Mouse (Mus musculus): Measurements from ENCODE around the gene Nkain4. TPM values are rescaled to one million over a fixed set of nuclear protein-coding genes. Genes with fewer than 3 reads are reported as not detected.

The Nkain4 gene
- total RNA-seq, 2 experiments from 2014 or later: not detected

GRCm38 (mm10) chr2:180959605-180960004, 5.1 kb upstream of the Nkain4 start:
- intact Hi-C loops (cut with DNase I): loop anchor here (10.0 kb wide), 1 partner anchor 155 kb away; no protein-coding TSS in a partner anchor
- no peak for DNase-seq

GRCm38 (mm10) chr2:180953638-180954037, 861 bp downstream of the Nkain4 start:
- intact Hi-C loops (cut with DNase I): loop anchor here (1.0 kb wide), 1 partner anchor 22 kb away; no protein-coding TSS in a partner anchor
- DNase-seq: no peak

GRCm38 (mm10) chr2:180952731-180953171, 1.7 kb downstream of the Nkain4 start:
- no peak for DNase-seq
- intact Hi-C loops (cut with DNase I): loop anchor here (1.0 kb wide), 1 partner anchor 21 kb away; no protein-coding TSS in a partner anchor

GRCm38 (mm10) chr2:180949947-180950346, 4.6 kb downstream of the Nkain4 start:
- no peak for DNase-seq
- intact Hi-C loops (cut with DNase I): no loop called here

GRCm38 (mm10) chr2:180941869-180942268, 12.6 kb downstream of the Nkain4 start:
- intact Hi-C loops (cut with DNase I): no loop called here
- no peak for DNase-seq

GRCm38 (mm10) chr2:180940187-180940586, 14.3 kb downstream of the Nkain4 start:
- intact Hi-C loops (cut with DNase I): no loop called here
- no peak for DNase-seq

- no peak for DNase-seq
- intact Hi-C loops (cut with DNase I): no loop called here
These were observed 22.1 kb downstream of the Nkain4 start for GRCm38 (mm10) chr2:180932418-180932817.

GRCm38 (mm10) chr2:180928723-180929122, 25.8 kb downstream of the Nkain4 start, which contains the start of gene Birc7:
TSS of gene Birc7 (plus strand) at chr2:180929023.
- intact Hi-C loops (cut with DNase I): no loop called here

GRCm38 (mm10) chr2:180925176-180925575, 29.3 kb downstream of the Nkain4 start:
- intact Hi-C loops (cut with DNase I): no loop called here

More at GRCm38 (mm10) chr2:180928723-180929122, 25.8 kb downstream of the Nkain4 start, which contains the start of gene Birc7:
- DNase-seq: no peak

GRCm38 (mm10) chr2:180922739-180923138, 31.8 kb downstream of the Nkain4 start:
- intact Hi-C loops (cut with DNase I): loop anchor here (5.0 kb wide), 1 partner anchor 140 kb away; no protein-coding TSS in a partner anchor

More at GRCm38 (mm10) chr2:180925176-180925575, 29.3 kb downstream of the Nkain4 start:
- DNase-seq: peak; percentile 41 to 66

GRCm38 (mm10) chr2:180920810-180921400, 33.6 kb downstream of the Nkain4 start, which contains the start of gene Ythdf1:
TSS of gene Ythdf1 (minus strand) at chr2:180920949.
- peak; percentile 96 to 98 for DNase-seq
- intact Hi-C loops (cut with DNase I): loop anchor here (5.0 kb wide), 1 partner anchor 141 kb away; no protein-coding TSS in a partner anchor

More at GRCm38 (mm10) chr2:180922739-180923138, 31.8 kb downstream of the Nkain4 start:
- DNase-seq: no peak

GRCm38 (mm10) chr2:180919913-180920809, 34.3 kb downstream of the Nkain4 start:
- peak in 1 of 2 experiments; percentile 12 for DNase-seq
- intact Hi-C loops (cut with DNase I): loop anchor here (5.0 to 10.0 kb wide), 2 partner anchors 142 to 245 kb away; no protein-coding TSS in a partner anchor

- intact Hi-C loops (cut with DNase I): loop anchor here (10.0 kb wide), 1 partner anchor 241 kb away; no protein-coding TSS in a partner anchor
- no peak for DNase-seq
These were observed 38.5 kb downstream of the Nkain4 start for GRCm38 (mm10) chr2:180915886-180916433.

GRCm38 (mm10) chr2:180910928-180911327, 43.6 kb downstream of the Nkain4 start:
- intact Hi-C loops (cut with DNase I): loop anchor here (10.0 kb wide), 1 partner anchor 236 kb away; no protein-coding TSS in a partner anchor
- no peak for DNase-seq

GRCm38 (mm10) chr2:180905556-180906221, 48.8 kb downstream of the Nkain4 start:
- intact Hi-C loops (cut with DNase I): no loop called here
- no peak for DNase-seq

GRCm38 (mm10) chr2:180904435-180905208, 49.9 kb downstream of the Nkain4 start:
- intact Hi-C loops (cut with DNase I): no loop called here

GRCm38 (mm10) chr2:180902086-180902485, 52.4 kb downstream of the Nkain4 start:
- intact Hi-C loops (cut with DNase I): no loop called here
- no peak for DNase-seq

More at GRCm38 (mm10) chr2:180904435-180905208, 49.9 kb downstream of the Nkain4 start:
- DNase-seq: no peak

GRCm38 (mm10) chr2:180897857-180898256, 56.6 kb downstream of the Nkain4 start:
- DNase-seq: no peak
- intact Hi-C loops (cut with DNase I): no loop called here
